Mouse (Mus musculus) erythroblast, embryonic 14.5 days (primary cell): ENCODE data around the gene Gck.

Experiments used
- GATA1 ChIP-seq: IDR thresholded peaks from 2 replicates; pipeline ENCODE4 v1.6.1; 2012; ENCODE audit warnings: low read length, inconsistent platforms, mixed read lengths
- TAL1 ChIP-seq: IDR thresholded peaks from 3 replicates; pipeline ENCODE4 v1.6.1; 2012; ENCODE audit warnings: low read length, inconsistent platforms, mixed read lengths

DNA sequence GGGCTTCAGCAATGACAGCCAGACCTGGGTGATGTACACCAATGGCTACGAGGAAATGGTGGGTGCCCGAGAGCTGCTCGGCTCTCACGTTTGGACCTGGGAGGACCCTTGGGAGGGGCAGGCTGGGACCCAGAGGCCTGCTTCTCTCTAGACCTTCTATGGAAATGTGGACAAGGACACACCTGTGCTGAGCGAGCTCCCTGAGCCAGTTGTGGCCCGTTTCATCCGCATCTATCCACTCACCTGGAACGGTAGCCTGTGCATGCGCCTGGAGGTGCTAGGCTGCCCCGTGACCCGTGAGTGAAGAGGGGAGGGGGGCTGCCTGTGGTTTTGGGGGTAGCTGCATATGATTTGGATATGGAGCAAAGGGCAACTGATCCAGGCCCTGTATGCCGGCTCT lies 81.6 kb downstream of the Gck start:
- no peak for TF ChIP-seq GATA1
- TF ChIP-seq TAL1: no peak
